8 mouse cellular contexts compared by ENCODE assay signal in the genomic region with DNA sequence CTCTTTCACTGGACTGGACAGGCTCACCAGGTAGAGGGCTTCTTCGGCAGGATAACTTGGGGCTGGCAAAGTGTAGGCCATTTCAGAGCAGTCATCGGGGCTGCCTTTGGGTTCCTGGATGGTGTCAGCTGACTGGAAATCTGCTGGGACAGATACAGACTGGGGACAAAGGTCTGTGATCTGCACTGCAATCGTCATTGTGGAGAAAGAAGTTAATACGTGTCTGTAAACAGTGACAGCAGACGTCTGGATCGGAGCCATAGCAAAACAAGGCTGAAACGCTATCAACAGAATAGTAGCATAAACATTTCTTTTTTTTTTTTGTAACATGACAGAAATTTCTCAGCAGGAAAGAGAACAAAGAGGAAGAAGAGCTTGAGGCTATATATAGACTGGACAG.
DNase-seq lines count a peak whose midpoint lies in the region; ATAC-seq and TF ChIP-seq lines count a peak whose summit lies in the region.

No protein-coding gene starts in this region.

- H3K4me2 ChIP-seq in intestine, embryonic 16.5 days (ENCODE audit: low read depth, low read length): no peak overlapping the region
- H3K4me2 ChIP-seq in liver, embryonic 14.5 days (ENCODE audit: low read depth): no peak overlapping the region
- no peak overlapping the region for H3K4me2 ChIP-seq in hindbrain, embryonic 12.5 days (replicated peaks)

- WGBS in intestine, embryonic 16.5 days: 23% methylated on average over 7 of the region's 7 CpGs
- WGBS in liver, embryonic 14.5 days (ENCODE audit: insufficient replicate concordance): 13% methylated on average over 7 of the region's 7 CpGs
- 60% methylated on average over 7 of the region's 7 CpGs for WGBS in hindbrain, embryonic 12.5 days

- H3K27me3 ChIP-seq in intestine, embryonic 16.5 days (replicated peaks; ENCODE audit: control insufficient read depth, insufficient read depth, low read length): no peaks in the 10 kb centered on the region
- H3K27me3 ChIP-seq in liver, embryonic 14.5 days (ENCODE audit: control insufficient read depth, insufficient read depth, low read length): no peaks in the 10 kb centered on the region
- H3K27me3 ChIP-seq in splenic B cell, adult 2 months (ENCODE audit: control insufficient read depth, insufficient read depth, low read length, poor library complexity, severe bottlenecking): no peaks in the 10 kb centered on the region
- no peaks in the 10 kb centered on the region; the same call in 1 of the 2 replicates for H3K27me3 ChIP-seq in hindbrain, embryonic 12.5 days

- no peak for TF ChIP-seq CTCF in liver, embryonic 14.5 days (IDR thresholded peaks at IDR 0.05; ENCODE audit: low read depth)

- H3K36me3 ChIP-seq in intestine, embryonic 16.5 days (ENCODE audit: control insufficient read depth, insufficient read depth, low read length): no peaks in the 10 kb centered on the region
- no peaks in the 10 kb centered on the region for H3K36me3 ChIP-seq in liver, embryonic 14.5 days (replicated peaks; ENCODE audit: control insufficient read depth, insufficient read depth, low read depth)
- no peaks in the 10 kb centered on the region for H3K36me3 ChIP-seq in splenic B cell, adult 2 months (ENCODE audit: control insufficient read depth, insufficient read depth, low read length, poor library complexity, severe bottlenecking)
- H3K36me3 ChIP-seq in hindbrain, embryonic 12.5 days: no peaks in the 10 kb centered on the region

- TF ChIP-seq EP300 in liver, embryonic 14.5 days (IDR thresholded peaks at IDR 0.05; ENCODE audit: low read depth): no peak

- DNase-seq in adrenal gland, postnatal 10 days: peak; percentile 36
- DNase-seq in adrenal gland, adult 18-20 months (ENCODE audit: low spot score in 2 of 2): no peak
- DNase-seq in liver, embryonic 14.5 days (ENCODE audit: low read depth in 3 of 3, low spot score in 3 of 3): peak in 2 of 3 experiments; percentile 2 to 3
- DNase-seq in splenic B cell, adult 2 months (ENCODE audit: low read depth, low spot score): peak; percentile 6
- no peak for DNase-seq in testis, postnatal 10 days (ENCODE audit: low spot score)
- no peak for DNase-seq in thymus, postnatal 0 days (ENCODE audit: low spot score)

- no peak overlapping the region for H3K4me3 ChIP-seq in intestine, embryonic 16.5 days (ENCODE audit: low read length)
- H3K4me3 ChIP-seq in liver, embryonic 14.5 days (ENCODE audit: insufficient read depth in 1 of 2, low read depth in 2 of 2, low read length in 2 of 2): no peak overlapping the region
- no peak overlapping the region for H3K4me3 ChIP-seq in hindbrain, embryonic 12.5 days

- H3K4me1 ChIP-seq in intestine, embryonic 16.5 days (ENCODE audit: control insufficient read depth, insufficient read depth, low read length): peaks cover 12% of the 10 kb centered on the region
- peaks cover 0 to 9% of the 10 kb centered on the region in 2 experiments; a peak in 2 of 4 replicates for H3K4me1 ChIP-seq in liver, embryonic 14.5 days (replicated peaks; ENCODE audit: control insufficient read depth in 2 of 2, insufficient read depth in 2 of 2, low read length in 1 of 2)
- H3K4me1 ChIP-seq in hindbrain, embryonic 12.5 days: no peaks in the 10 kb centered on the region

- peak overlapping the region; percentile 70 for H3K27ac ChIP-seq in intestine, embryonic 16.5 days (ENCODE audit: low read length)
- H3K27ac ChIP-seq in liver, embryonic 14.5 days: no peak overlapping the region
- no peak overlapping the region for H3K27ac ChIP-seq in hindbrain, embryonic 12.5 days

- ATAC-seq in intestine, embryonic 16.5 days: peak; percentile 90
- ATAC-seq in liver, embryonic 14.5 days (ENCODE audit: insufficient read depth): peak; percentile 48; the same call in 1 of the 2 replicates
- ATAC-seq in hindbrain, embryonic 12.5 days (ENCODE audit: low FRiP score): no peak

- no peaks in the 10 kb centered on the region for H3K9me3 ChIP-seq in intestine, embryonic 16.5 days (ENCODE audit: control insufficient read depth, low read length)
- no peaks in the 10 kb centered on the region for H3K9me3 ChIP-seq in liver, embryonic 14.5 days (ENCODE audit: control insufficient read depth, low read length)
- no peaks in the 10 kb centered on the region for H3K9me3 ChIP-seq in hindbrain, embryonic 12.5 days (replicated peaks)

- H3K9ac ChIP-seq in intestine, embryonic 16.5 days (ENCODE audit: low read depth, low read length): 0 out of 2 replicates have a peak overlapping the region, but pooled peaks have one; percentile 6
- H3K9ac ChIP-seq in liver, embryonic 14.5 days (replicated peaks): no peak overlapping the region
- H3K9ac ChIP-seq in hindbrain, embryonic 12.5 days: no peak overlapping the region

Comparison
In these comparisons a context has a peak if more than half of its experiments do, and no peak if none do; other contexts are left out.
1. DNase-seq: peak in adrenal gland, postnatal 10 days (single experiment), liver, embryonic 14.5 days (2 of 3) and splenic B cell, adult 2 months (single experiment); none in adrenal gland, adult 18-20 months (0 of 2), testis, postnatal 10 days (single experiment) and thymus, postnatal 0 days (single experiment).